Mouse (Mus musculus) embryonic fibroblast, embryonic 13.5 days (primary cell): Measurements from ENCODE around the gene Nudt4. TPM values are rescaled to one million over a fixed set of nuclear protein-coding genes. Genes with fewer than 3 reads are reported as not detected.

Experiments
- H3K27ac ChIP-seq: 2 replicates; pipeline ENCODE4 v1.5.1; 2012; ENCODE audit warnings: low read length, control low read depth, inconsistent platforms; ENCODE audit not compliant: insufficient read depth
- H3K4me1 ChIP-seq: 2 replicates; pipeline ENCODE4 v1.6.1; 2011; ENCODE audit warnings: low read length; ENCODE audit not compliant: control insufficient read depth, insufficient read depth
- H3K4me3 ChIP-seq: 2 replicates; pipeline ENCODE4 v1.5.1; 2011; ENCODE audit warnings: mild to moderate bottlenecking, control low read depth, low read length; ENCODE audit not compliant: insufficient read depth
- CTCF ChIP-seq: IDR thresholded peaks from 2 replicates; pipeline ENCODE4 v1.5.1; 2011; ENCODE audit warnings: mild to moderate bottlenecking, control low read depth, low read length, moderate library complexity, borderline replicate concordance; ENCODE audit not compliant: insufficient read depth
- POLR2A ChIP-seq: IDR thresholded peaks from 2 replicates; pipeline ENCODE4 v1.6.1; 2011; ENCODE audit warnings: low read depth, mild to moderate bottlenecking, control low read depth, low read length, moderate library complexity
- polyA plus RNA-seq: library from polyadenylated mRNA; stranded (reverse); fragments of >200 nt; gene quantifications from 2 replicates; pipeline ENCODE4 v1.2.4, GENCODE M21; 2011; ENCODE audit warnings: low read depth; ENCODE audit not compliant: missing spikeins, insufficient read length

Nudt4 gene
- polyA plus RNA-seq: 77.1 and 86.5 TPM in 2 replicates

DNA sequence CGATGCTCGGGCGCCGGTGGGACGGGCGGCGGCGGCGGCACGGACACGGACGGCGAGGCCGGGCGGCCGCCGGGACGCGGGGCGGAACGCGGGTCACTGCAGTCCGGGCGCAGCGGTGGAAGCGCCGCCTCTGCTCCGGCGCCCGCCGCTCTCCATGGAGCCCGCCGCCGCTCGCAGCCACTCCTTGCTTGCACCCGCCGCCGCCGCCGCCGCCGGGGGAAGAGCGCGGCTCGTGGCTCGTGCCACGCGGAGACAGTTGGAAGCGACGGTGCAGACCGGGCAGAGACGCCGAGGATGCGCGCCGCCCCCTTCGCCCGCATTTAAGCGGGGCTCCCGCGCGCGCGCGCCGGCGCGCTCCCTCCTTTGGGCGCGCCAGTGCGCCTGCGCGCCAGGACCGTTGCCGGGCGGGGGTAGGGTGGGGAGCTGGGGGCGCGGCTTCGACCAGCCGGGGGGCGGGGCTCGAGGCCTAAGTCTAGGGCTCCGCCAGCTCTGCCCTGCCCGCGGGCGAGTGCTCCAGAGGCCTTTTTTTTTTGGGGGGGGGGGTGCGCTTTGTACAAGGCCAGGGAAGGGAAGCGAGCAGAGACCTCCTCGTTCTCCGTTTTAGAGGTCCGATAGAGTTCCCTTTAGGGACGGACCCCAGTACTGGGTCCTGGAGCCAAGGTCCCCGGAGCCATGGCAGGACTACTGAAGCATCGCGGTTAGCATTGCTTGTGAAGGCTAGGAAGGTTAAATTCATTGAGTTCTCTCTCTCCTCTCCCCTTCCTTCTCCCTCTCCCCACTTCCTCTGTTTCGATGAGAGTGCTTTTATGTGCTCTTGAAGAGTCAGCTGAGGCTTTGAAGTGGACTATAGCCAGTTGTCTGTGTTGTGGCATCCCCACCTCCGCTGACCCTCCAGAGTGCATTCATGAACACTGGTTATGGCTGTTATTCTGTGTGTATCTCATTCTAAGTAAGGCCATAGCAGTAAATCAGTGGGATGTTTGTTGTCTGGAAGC is at the start of gene Nudt4:
Gene Nudt4, minus strand, starts transcription at position 296 of the 995 bp plus-strand sequence.
- Histone ChIP-seq H3K4me3 (peak within 1 kb of the TSS; percentile 91), H3K4me1 (peaks cover 6% of the 10 kb centered on the region), H3K27ac (peak within 1 kb of the TSS; percentile 49)
- peak; percentile 88 for TF ChIP-seq POLR2A
- no peak for TF ChIP-seq CTCF

GRCm38 (mm10) chr10:95611331-95611721 is 47.4 kb upstream of the Nudt4 start:
- no peak overlapping the region for H3K4me3 ChIP-seq
- H3K27ac ChIP-seq: no peak overlapping the region
- TF ChIP-seq POLR2A (no peak), CTCF (no peak)

GRCm38 (mm10) chr10:95610666-95611330 is 46.9 kb upstream of the Nudt4 start:
- Histone ChIP-seq H3K4me1 (no peaks in the 10 kb centered on the region), H3K4me3 (no peak overlapping the region), H3K27ac (no peak overlapping the region)
- no peak for TF ChIP-seq CTCF
- TF ChIP-seq POLR2A: no peak

More at GRCm38 (mm10) chr10:95611331-95611721, 47.4 kb upstream of the Nudt4 start:
- H3K4me1 ChIP-seq: no peaks in the 10 kb centered on the region

GRCm38 (mm10) chr10:95604979-95605613 is 41.1 kb upstream of the Nudt4 start:
- no peaks in the 10 kb centered on the region for H3K4me1 ChIP-seq
- TF ChIP-seq POLR2A: no peak
- TF ChIP-seq CTCF: no peak
- no peak overlapping the region for H3K27ac ChIP-seq
- no peak overlapping the region for H3K4me3 ChIP-seq

GRCm38 (mm10) chr10:95600527-95600926 is 36.6 kb upstream of the Nudt4 start:
- no peaks in the 10 kb centered on the region for H3K4me1 ChIP-seq
- no peak overlapping the region for H3K27ac ChIP-seq
- TF ChIP-seq CTCF (no peak), POLR2A (no peak)
- no peak overlapping the region for H3K4me3 ChIP-seq

DNA sequence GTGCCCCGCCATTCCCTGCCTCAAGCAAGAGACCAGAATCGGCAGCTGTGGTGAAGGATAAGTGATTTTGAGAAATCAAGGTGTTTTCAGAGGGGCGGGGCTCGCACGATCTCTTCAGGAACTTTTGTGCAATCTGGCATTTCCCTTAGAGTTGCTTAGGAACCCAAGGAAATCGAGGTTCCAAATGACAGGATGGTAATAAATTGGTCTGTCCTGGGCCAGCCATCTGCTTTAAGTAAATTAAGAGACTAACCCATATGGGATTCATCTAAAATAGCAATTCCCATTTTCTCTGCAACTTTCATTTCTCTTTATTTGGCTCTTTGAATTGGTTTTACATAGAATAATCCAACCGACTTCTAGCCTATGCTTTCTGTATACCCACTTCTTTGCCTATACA is 35.8 kb upstream of the Nudt4 start:
- Histone ChIP-seq H3K27ac (no peak overlapping the region), H3K4me1 (no peaks in the 10 kb centered on the region), H3K4me3 (no peak overlapping the region)
- no peak for TF ChIP-seq CTCF
- no peak for TF ChIP-seq POLR2A

- Histone ChIP-seq H3K4me1 (no peaks in the 10 kb centered on the region), H3K4me3 (no peak overlapping the region), H3K27ac (no peak overlapping the region)
- TF ChIP-seq CTCF (no peak), POLR2A (no peak)
Measured at GRCm38 (mm10) chr10:95598056-95598587, 34.2 kb upstream of the Nudt4 start.

DNA sequence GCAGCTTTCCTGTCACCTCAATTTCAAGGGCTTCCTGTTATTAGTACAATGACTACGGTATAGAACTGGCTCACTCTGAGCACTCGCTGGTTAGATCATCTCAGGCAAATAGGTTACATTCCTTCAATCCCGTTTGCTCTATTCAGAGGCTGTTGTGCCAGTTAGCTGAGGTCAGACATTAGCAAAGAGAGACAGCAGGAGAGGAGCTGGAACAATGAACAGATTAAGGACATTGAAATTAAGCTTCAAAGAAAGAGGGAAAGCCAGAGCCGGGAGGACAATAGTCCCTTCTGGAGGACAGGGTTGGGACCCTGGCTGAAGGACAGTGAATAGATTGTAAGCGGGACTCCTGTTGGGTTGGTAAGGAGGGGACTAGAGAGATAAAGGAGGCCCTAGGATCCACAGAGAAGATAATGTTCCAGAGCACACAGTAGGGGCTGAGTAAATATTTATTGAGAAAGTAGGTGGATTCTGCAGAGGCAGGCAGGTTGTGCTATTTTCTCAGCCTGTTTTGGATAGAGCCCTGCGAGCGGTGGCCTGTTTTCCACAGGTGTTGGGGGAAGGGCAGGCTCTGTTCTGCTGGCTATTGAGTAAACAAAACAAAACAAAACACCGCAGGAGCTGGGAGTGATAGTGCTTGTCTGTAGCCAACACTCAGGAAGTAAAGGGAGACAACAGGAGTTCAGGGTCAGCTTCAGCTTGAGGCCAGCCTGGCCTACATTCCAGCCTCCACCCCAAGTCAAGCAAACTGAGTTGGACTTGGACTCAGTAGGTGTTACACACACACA is 32.1 kb upstream of the Nudt4 start:
- Histone ChIP-seq H3K4me1 (no peaks in the 10 kb centered on the region), H3K27ac (no peak overlapping the region), H3K4me3 (no peak overlapping the region)
- TF ChIP-seq CTCF (no peak), POLR2A (no peak)
